In the genomic region with DNA sequence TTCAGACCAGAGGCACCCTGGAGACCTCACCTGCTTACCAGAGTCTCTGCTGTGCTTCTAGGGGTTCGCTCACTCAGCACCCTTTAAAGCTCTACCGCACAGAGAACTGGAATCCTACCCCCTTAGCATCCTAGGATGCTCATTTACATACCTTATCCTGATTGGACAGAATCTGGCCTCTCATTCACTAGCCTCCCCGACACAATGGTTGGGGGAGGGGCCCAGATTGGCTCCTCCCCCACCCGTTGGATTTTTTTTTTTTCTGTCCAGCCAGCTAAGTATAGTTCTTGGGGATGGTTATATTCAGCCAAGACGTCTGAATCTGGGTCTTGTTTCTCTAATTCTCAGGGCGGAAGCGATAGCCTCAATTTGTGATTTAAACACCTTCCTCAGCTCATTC, we compare ENCODE assay signal across 9 mouse cellular contexts. TPM values are rescaled to one million over a fixed set of nuclear protein-coding genes. Genes with fewer than 3 reads are reported as not detected.
DNase-seq lines count a peak whose midpoint lies in the region; ATAC-seq lines count a peak whose summit lies in the region.
"Had no signal": no experiment of that assay in that cellular context is flagged by ENCODE, and none has a peak within 500 bp of the region (broad histone marks: within the 10 kb centered on the region; RNA-seq: fewer than 3 reads in every experiment).

A gene (plus strand): TSS at position 283 of the 400 bp plus-strand sequence.

- no peak within 1 kb of the TSS for H3K4me2 ChIP-seq in liver, embryonic 13.5 days
- H3K4me2 ChIP-seq: embryonic facial prominence, embryonic 13.5 days; midbrain, embryonic 12.5 days had no signal

- H3K27ac ChIP-seq in hindbrain, embryonic 10.5 days: no peak within 1 kb of the TSS
- H3K27ac ChIP-seq in liver, embryonic 13.5 days: no peak within 1 kb of the TSS
- H3K27ac ChIP-seq: embryonic facial prominence, embryonic 13.5 days; midbrain, embryonic 12.5 days had no signal

- WGBS in hindbrain, embryonic 10.5 days: 18% methylated on average over 7 of the region's 7 CpGs
- WGBS in liver, embryonic 13.5 days (ENCODE audit: insufficient replicate concordance): 28% methylated on average over 7 of the region's 7 CpGs

- DNase-seq in A20 (ENCODE audit: low read depth, low spot score) (peak; percentile 48), ES-CJ7 (ENCODE audit: low read depth, low spot score) (peak; percentile 82)
- peak; percentile 29 for DNase-seq in hindbrain, embryonic 10.5 days (ENCODE audit: low spot score)
- no peak for DNase-seq in liver, embryonic 13.5 days
- DNase-seq in gastrocnemius, adult 18-20 months (ENCODE audit: low spot score): no peak
- no peak for DNase-seq in lung, adult 18-20 months
- no peak for DNase-seq in cerebellum, adult 8-10 months

- H3K4me3 ChIP-seq in hindbrain, embryonic 10.5 days: no peak within 1 kb of the TSS
- no peak within 1 kb of the TSS for H3K4me3 ChIP-seq in liver, embryonic 13.5 days (replicated peaks)
- H3K4me3 ChIP-seq: embryonic facial prominence, embryonic 13.5 days; midbrain, embryonic 12.5 days had no signal

- H3K4me1 ChIP-seq in hindbrain, embryonic 10.5 days (replicated peaks): peaks cover 25% of the 10 kb centered on the region
- H3K4me1 ChIP-seq in liver, embryonic 13.5 days (replicated peaks): peaks cover 26% of the 10 kb centered on the region

- peaks cover 22% of the 10 kb centered on the region for H3K27me3 ChIP-seq in hindbrain, embryonic 10.5 days (ENCODE audit: insufficient read depth, poor library complexity, severe bottlenecking)
- no peaks in the 10 kb centered on the region for H3K27me3 ChIP-seq in liver, embryonic 13.5 days

- no peaks in the 10 kb centered on the region for H3K36me3 ChIP-seq in hindbrain, embryonic 10.5 days
- H3K36me3 ChIP-seq in liver, embryonic 13.5 days: no peaks in the 10 kb centered on the region
- H3K36me3 ChIP-seq: midbrain, embryonic 12.5 days had no signal

- H3K9me3 ChIP-seq in hindbrain, embryonic 10.5 days: no peaks in the 10 kb centered on the region
- no peaks in the 10 kb centered on the region for H3K9me3 ChIP-seq in liver, embryonic 13.5 days (replicated peaks)
- H3K9me3 ChIP-seq: embryonic facial prominence, embryonic 13.5 days; midbrain, embryonic 12.5 days had no signal

- H3K9ac ChIP-seq in liver, embryonic 13.5 days: no peak within 1 kb of the TSS
- H3K9ac ChIP-seq: embryonic facial prominence, embryonic 13.5 days; midbrain, embryonic 12.5 days had no signal

- 0 out of 2 replicates have a peak, but pooled peaks have one; percentile 22 for ATAC-seq in liver, embryonic 13.5 days (ENCODE audit: low read depth)

RNA-seq across cellular contexts. Expression of the gene that starts here (rescaled TPM):
- 7.8 and 10.1 TPM in 2 replicates for polyA plus RNA-seq in hindbrain, embryonic 10.5 days (2016; fragmentation: Nextera tagmentation; extraction: Ambion mirVana)
- 15.7 and 15.8 TPM in 2 replicates for polyA plus RNA-seq in liver, embryonic 13.5 days (2015; fragmentation: Nextera tagmentation; extraction: Ambion mirVana)
- total RNA-seq in gastrocnemius, adult 18-20 months (2021): under 1 TPM in 1 of 2 experiments, not detected in 1; 0.17 TPM

Comparison
In these comparisons a context has a peak if more than half of its experiments do, and no peak if none do; other contexts are left out.
1. DNase-seq: peak in A20 (single experiment), ES-CJ7 (single experiment) and hindbrain, embryonic 10.5 days (single experiment); none in liver, embryonic 13.5 days (single experiment), gastrocnemius, adult 18-20 months (single experiment), lung, adult 18-20 months (0 of 2) and cerebellum, adult 8-10 months (single experiment).